Mouse (Mus musculus) bone marrow, adult 2 months (tissue): Measurements from ENCODE around the gene Lnx1. TPM values are rescaled to one million over a fixed set of nuclear protein-coding genes. Genes with fewer than 3 reads are reported as not detected.

Experiments
- H3K27ac ChIP-seq: fragments of 200-500 bp; 2 replicates; pipeline ENCODE4 v1.5.1; 2012; ENCODE audit warnings: low read depth, mild to moderate bottlenecking, control low read depth, inconsistent platforms, low read length; ENCODE audit not compliant: control insufficient read depth, poor library complexity, insufficient read depth
- H3K4me1 ChIP-seq: fragments of 200-500 bp; 2 replicates; pipeline ENCODE4 v1.6.1; 2011; ENCODE audit warnings: low read length; ENCODE audit not compliant: control insufficient read depth, insufficient read depth
- H3K4me3 ChIP-seq: fragments of 200-500 bp; replicated peaks from 2 replicates; pipeline ENCODE3; 2011; ENCODE audit warnings: mild to moderate bottlenecking, low read depth, low read length, control low read depth; ENCODE audit not compliant: control insufficient read depth
- CTCF ChIP-seq: fragments of 200-500 bp; IDR thresholded peaks from 2 replicates; pipeline ENCODE4 v1.5.1; 2011; ENCODE audit warnings: low read length, control low read depth; ENCODE audit not compliant: control insufficient read depth, insufficient read depth
- POLR2A ChIP-seq: fragments of 200-500 bp; IDR thresholded peaks from 2 replicates; pipeline ENCODE4 v1.6.1; 2011; ENCODE audit warnings: low read depth, mild to moderate bottlenecking, control low read depth, low read length, borderline replicate concordance; ENCODE audit not compliant: control insufficient read depth
- WGBS: fragments of 180-500 bp; shearing (Covaris S2); methylation state at CpG from one replicate; pipeline ENCODE4 v1.1.7; 2018; 5-methylcytosine and 5-hydroxymethylcytosine counted together
- polyA plus RNA-seq: library from polyadenylated mRNA; stranded (reverse); fragments of >200 nt; gene quantifications from 2 replicates; pipeline ENCODE4 v1.2.4, GENCODE M21; 2011; ENCODE audit warnings: low replicate concordance; ENCODE audit not compliant: missing spikeins, insufficient read depth, insufficient read length

Gene Lnx1
- polyA plus RNA-seq, 1 experiment: not detected

DNA sequence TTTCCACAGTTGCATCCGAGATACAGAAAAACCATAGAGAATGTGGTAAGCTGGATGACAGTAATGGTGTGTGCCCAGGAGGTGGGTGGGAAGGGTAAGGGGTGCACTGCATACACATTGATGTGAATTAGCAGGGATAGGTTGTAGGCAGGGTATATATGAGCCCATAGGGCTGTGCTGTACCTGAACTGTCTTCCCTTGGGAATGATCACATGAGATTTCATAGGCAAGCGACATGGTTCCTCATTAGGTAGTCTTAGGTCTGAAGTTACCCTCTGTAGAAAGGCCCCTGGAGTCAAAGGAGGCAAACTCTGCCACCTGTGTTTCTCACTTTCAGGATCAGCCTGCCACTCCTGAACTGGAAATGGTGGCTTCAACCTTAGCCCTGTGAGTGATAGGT, 9.3 kb upstream of the Lnx1 start:
- WGBS: 79% methylated on average over 2 of the region's 2 CpGs
- no peak overlapping the region for H3K27ac ChIP-seq
- no peak for TF ChIP-seq CTCF
- TF ChIP-seq POLR2A: no peak
- H3K4me1 ChIP-seq: no peaks in the 10 kb centered on the region
- H3K4me3 ChIP-seq: no peak overlapping the region

DNA sequence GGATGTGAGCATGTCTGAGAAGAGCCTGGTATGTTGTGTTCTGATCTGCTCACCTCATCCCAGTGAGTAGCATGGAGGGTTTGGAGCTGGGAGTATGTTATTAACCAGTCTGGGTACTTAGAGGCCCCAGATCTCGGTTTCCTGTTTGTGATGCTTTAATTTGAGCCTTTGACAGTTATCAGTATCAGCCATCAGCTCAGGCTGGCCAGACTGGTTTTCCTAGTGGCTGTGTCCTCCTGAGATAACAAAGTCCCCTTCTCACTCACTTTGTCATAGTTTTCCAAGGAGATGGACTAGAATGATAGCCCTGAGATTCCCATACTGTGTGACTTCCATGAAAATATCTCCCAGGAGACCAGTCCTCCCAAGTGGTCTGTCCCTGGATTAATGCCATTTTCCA, 8.3 kb upstream of the Lnx1 start:
- TF ChIP-seq POLR2A: no peak
- TF ChIP-seq CTCF: no peak
- no peaks in the 10 kb centered on the region for H3K4me1 ChIP-seq
- H3K27ac ChIP-seq: no peak overlapping the region
- 25% methylated on average over 1 of the region's 1 CpGs for WGBS
- no peak overlapping the region for H3K4me3 ChIP-seq

DNA sequence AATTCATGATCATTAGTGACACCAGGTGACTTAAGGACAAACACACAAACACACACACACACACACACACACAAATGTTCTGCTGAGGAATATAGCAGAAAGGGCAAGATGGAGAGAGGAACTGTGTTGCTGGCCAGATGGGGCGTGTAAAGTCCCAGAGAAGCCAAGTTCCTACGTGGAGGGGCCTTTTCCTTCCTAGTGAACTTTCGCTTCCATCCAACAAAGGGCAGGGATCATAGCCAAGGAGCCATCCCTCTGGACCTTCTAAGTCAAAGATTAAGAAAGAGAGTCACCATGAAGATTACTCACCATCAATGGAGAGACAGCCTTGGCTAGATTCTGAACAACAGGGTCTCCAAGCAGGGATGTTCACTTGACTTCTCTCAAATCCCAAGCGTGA, 7.5 kb upstream of the Lnx1 start:
- no peaks in the 10 kb centered on the region for H3K4me1 ChIP-seq
- H3K27ac ChIP-seq: no peak overlapping the region
- TF ChIP-seq CTCF: no peak
- no peak for TF ChIP-seq POLR2A
- 77% methylated on average over 4 of the region's 4 CpGs for WGBS
- no peak overlapping the region for H3K4me3 ChIP-seq

DNA sequence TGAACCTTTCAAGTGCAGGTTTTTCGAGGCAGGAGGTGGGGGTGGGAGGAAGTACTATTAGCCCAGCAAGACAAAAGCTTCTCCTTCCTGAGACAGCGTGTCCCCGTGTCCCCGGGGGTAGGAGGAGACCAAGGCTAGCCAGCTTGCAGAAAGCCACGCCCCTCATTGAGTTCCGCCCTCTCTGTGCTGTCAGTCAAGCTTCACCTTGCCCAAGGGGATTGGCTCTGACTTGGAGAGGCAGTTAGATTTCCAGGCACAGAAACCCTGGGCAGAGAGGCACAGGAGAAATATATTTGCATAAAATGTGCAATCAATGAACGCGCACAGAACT, 1.7 kb upstream of the Lnx1 start:
- Histone ChIP-seq H3K27ac (no peak overlapping the region), H3K4me1 (no peaks in the 10 kb centered on the region; the same call in 1 of the 2 replicates), H3K4me3 (peak overlapping the region; percentile 54)
- 1% methylated on average over 8 of the region's 8 CpGs for WGBS
- TF ChIP-seq CTCF (no peak), POLR2A (no peak)

DNA sequence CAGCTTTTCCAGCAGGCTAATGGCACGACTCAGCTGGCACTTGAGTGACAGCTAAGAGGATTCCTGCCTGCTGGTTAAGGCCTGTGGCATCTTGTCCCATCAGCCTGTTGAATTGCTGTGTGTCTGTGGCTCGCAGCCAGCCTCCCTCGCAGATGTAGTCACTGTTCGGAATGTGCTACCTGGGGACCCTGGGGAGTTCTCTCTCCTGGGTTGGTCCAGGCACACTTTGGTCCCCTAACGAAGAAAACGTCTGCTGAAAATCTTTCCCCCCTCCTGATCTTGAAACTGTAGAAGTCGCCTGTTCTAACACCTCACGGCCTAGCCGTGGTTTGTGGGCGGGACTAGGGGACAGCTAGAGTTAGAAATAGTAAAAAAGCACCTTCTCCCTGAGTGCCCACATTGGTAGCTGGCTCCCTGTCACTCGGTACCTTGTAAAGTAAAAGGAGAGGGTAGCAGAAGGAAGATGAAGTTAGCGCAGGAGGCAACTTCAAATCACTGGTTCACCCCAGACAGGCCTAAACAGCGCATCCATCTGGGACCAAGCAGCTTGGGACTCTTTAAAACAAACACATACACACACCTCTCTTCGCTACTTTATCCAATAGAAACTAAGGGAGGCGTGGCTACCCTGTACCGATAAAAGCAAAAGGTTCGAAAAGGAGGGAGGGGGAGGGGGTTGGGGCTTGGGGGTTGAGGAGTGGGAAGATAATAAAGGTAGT, 1.2 kb upstream of the Lnx1 start:
- Histone ChIP-seq H3K4me1 (no peaks in the 10 kb centered on the region; the same call in 1 of the 2 replicates), H3K27ac (no peak overlapping the region), H3K4me3 (peak overlapping the region; percentile 54)
- 20% methylated on average over 17 of the region's 17 CpGs for WGBS
- TF ChIP-seq POLR2A: no peak
- no peak for TF ChIP-seq CTCF

DNA sequence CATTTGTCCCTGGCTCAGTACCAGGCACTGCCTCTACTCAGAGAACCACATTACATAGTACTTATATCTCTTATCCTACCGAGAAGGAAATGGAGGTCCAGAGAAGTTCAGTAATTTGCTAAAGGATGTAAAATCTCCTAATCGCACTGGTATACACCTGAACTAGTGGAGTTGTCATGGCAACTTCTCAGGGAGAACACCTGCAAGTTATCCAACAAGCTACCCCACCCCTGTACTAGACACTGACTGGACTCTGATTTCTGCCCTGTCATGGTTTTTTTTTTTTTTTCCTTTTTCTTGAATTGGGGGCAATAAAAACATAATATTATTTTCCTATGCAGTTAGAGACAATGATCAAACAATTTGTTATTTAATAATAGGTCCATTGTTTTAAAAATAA, 1.8 kb downstream of the Lnx1 start:
- WGBS: 79% methylated on average over 2 of the region's 2 CpGs
- no peak for TF ChIP-seq CTCF
- TF ChIP-seq POLR2A: no peak
- no peak overlapping the region for H3K4me3 ChIP-seq
- no peaks in the 10 kb centered on the region; the same call in 1 of the 2 replicates for H3K4me1 ChIP-seq
- no peak overlapping the region for H3K27ac ChIP-seq

DNA sequence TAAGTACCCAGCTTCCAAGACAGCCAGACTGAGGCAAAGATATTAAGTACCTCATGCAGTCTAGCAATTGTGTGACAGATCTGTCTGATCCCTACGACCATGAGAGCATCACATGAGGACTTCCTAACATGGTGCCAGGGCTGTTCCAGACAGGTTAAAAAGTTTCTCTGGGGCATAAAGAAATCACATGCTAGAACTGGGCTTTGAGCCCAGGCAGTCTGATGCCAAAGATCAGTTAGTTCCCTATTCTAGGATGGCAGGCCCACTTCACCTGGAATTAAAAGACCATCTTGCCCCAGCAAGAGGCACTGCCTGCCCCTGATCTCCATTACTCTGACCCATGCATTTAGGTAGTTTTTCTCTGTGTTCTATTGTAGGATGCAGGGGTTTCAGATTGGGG, 3.0 kb downstream of the Lnx1 start:
- no peak for TF ChIP-seq POLR2A
- TF ChIP-seq CTCF: no peak
- 64% methylated on average over 1 of the region's 1 CpGs for WGBS
- Histone ChIP-seq H3K4me3 (no peak overlapping the region), H3K27ac (no peak overlapping the region), H3K4me1 (no peaks in the 10 kb centered on the region; the same call in 1 of the 2 replicates)

DNA sequence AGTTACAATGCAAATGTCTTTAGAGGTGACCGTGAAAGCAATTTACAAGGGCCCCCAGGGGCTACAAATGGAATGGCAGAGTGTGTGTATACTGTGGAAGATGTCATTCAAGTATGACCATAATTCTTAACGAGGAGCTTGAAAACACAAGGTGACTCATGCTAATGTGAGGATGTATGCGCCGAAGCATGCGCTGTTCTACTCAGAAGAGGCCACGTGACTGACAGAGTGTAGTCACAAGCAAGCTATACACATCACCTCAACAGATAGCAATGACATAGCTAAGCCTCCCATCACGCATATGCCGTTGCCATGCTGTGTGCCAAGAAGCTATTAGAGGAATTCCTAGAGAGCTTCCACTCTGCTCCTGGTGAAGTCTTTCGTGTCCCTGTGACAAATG, 5.2 kb downstream of the Lnx1 start:
- no peak overlapping the region for H3K27ac ChIP-seq
- 81% methylated on average over 9 of the region's 9 CpGs for WGBS
- no peaks in the 10 kb centered on the region for H3K4me1 ChIP-seq
- no peak overlapping the region for H3K4me3 ChIP-seq
- TF ChIP-seq CTCF (no peak), POLR2A (no peak)

DNA sequence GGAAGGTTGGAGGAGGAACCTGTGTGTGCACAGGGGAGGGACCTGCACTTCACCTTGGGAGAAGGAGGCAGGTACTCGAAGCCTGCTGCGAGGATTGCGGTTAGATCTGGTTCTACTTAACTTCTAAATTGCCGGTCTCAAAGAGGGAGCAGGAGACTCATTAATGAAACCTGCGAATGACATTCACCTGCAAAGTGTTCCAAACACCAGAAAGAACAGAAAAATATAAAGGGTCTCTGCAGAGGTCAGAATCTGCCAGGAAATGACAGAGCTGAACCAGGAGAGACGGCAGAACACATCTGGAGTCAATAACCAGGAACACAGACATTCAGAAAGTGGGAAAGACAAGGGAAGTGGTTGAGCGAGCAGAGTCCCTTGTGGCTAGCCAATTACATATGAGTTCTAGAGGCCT, 8.3 kb downstream of the Lnx1 start:
- no peak for TF ChIP-seq POLR2A
- no peak for TF ChIP-seq CTCF

More for the DNA sequence above, 8.3 kb downstream of the Lnx1 start:
- Histone ChIP-seq H3K4me1 (no peaks in the 10 kb centered on the region), H3K27ac (no peak overlapping the region), H3K4me3 (no peak overlapping the region)
- WGBS: 75% methylated on average over 7 of the region's 7 CpGs
